Mouse (Mus musculus): ENCODE results near the gene Ergic1.

GRCm38 (mm10) chr17:26576833-26577232 lies 15.5 kb downstream of the Ergic1 start:
- TF ChIP-seq GATA1 (IDR thresholded peaks at IDR 0.05; ENCODE audit: borderline replicate concordance, low read length) (no peak), FLI1 (IDR thresholded peaks at IDR 0.05; ENCODE audit: low read length) (no peak)
